Mouse (Mus musculus): ENCODE data around the gene Fxn.
A peak's percentile ranks its signal among the peaks of the same experiment; 100 is the strongest.

The Fxn gene

DNA sequence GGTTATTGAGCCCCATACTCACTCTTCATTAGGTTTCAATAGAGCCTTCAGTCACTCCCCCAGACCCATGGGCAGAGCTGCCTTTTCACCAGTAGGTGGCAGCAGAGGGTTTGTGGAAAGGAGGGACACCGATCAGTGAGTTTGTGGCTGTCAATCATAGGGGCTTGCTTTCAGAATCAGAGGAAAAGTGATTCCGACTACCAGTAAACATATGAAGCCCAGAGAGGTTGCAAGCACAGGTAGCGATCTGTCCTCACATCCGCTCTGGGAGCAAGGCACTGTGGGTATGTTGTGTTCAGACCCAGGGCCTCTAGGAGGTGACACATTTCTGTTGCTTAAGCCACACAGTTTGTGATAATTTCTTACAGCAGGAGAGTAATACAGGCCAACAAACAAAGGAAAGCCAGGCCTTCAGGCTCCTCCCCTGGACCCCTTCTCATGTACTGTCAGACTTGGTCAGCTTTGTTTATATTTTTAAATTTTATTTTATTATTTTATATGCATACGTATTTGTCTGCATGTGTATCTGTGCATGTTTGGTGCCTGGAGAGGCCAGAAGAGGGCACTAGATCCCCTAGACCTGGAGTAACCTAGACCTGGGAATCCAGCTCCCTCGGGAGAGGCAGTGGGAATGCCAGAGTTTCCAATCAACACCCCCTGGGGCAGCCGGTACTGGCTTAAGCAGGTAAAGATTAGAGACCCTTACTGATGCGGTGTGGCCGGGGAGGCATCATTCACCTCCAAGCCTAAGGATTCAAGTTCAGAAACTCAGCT, 20.8 kb upstream of the Fxn start:
- DNase-seq (ENCODE audit: low read depth, low spot score): peak; percentile 86

DNA sequence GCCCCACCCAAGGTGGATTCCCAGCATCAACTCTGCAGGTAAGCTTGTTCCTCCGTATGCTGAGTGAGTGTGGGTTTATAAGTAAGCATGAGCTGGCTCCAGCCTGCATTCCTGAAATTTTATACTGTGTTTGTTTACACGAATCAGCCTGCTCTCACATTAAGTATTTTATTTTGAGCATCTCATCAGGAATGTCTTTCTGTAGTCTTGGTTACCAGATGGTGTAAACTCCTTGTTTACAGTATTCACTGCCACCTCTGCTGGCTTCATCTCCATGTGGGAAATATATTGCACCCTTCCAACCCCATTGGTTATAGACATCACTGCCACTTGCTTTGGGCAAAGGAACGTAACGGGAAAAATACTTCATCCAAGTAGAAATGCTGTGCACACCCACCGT, 13.1 kb upstream of the Fxn start:
- no peak for DNase-seq (ENCODE audit: low read depth, low spot score)

GRCm38 (mm10) chr19:24284187-24284586, 3.8 kb upstream of the Fxn start:
- peak; percentile 81 for DNase-seq (ENCODE audit: low read depth, low spot score)

DNA sequence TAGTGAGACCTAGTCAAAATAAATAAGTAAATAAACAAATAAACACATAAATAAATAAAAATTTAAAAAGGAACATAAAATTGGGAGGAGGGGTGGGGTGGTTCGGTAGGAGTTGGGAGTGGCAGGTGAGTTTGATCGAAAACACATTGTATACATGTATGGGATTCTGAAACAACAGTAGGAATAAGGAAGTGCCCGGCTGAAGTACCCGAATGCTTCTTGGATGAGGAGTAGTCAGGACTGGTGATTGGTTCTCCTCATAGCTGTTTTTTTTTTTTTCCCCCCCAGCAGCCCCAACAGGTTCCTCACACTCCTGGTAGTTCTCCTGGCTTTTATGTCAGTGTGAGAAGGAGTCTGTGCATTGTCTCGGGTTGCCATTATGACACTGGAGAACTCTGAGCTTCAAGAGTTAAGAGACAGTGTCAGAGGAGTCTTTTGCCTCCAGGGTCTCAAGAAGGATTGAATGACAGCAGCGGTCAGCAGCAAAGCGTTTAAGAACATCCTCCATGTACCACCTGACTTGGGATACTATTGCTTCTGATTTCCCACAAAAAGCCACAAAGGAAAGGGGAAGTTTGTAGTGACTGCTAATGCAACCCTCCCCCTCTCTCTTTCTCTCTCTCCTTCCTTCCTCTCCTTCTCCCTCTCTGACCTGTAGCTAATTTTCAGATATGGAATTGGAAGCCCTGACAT, 1.0 kb upstream of the Fxn start:
- no peak for DNase-seq (ENCODE audit: low read depth, low spot score)

DNA sequence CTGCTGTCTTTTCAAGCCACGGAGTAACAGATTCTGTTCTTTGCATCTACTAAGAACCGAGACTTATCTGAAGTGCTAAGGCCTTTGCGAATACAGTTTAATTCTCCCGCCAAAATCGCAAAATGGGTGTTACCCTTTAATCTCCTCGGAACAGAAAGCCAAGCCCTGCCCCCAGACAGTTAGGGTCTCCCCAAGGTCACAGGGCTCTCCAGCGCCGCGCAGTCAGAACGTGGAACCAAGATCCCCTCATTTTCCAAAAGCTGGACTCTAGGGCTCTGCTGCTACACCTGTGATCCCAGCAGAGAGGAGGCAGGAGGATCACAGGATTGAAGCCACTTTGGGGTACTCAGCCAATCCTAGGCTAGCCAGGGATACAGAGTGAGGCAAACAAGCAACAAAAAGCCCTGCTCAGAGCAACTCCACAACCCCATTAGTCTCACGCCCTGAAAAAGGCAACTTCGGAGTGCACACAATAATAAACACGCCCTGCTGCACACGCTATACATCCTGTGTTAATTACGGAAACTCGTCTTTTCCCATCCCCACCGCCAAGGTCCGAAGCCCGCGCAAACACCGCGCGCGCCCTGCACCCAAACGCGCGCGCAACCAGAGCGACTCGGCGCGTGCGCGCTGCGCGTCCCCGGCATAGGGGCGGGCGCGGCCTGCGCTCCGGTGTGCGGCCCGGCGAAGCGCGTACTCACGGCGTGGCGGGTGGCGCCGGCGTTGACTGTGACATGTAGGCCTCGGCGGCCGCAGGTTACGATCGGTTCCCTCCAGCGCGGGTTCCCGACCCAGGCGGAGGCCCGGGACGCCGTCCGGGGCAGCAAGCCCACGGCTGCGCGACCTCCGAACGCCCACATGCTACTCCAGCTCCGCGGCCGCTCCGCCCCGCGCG, 452 bp downstream of the Fxn start:
- DNase-seq (ENCODE audit: low read depth, low spot score): peak; percentile 83

GRCm38 (mm10) chr19:24278859-24279258, 1.5 kb downstream of the Fxn start:
- no peak for DNase-seq (ENCODE audit: low read depth, low spot score)

GRCm38 (mm10) chr19:24274281-24274680, 6.1 kb downstream of the Fxn start:
- DNase-seq (ENCODE audit: low read depth, low spot score): no peak

- DNase-seq (ENCODE audit: low read depth, low spot score): peak; percentile 92
These were observed 8.5 kb downstream of the Fxn start for GRCm38 (mm10) chr19:24271746-24272426.

DNA sequence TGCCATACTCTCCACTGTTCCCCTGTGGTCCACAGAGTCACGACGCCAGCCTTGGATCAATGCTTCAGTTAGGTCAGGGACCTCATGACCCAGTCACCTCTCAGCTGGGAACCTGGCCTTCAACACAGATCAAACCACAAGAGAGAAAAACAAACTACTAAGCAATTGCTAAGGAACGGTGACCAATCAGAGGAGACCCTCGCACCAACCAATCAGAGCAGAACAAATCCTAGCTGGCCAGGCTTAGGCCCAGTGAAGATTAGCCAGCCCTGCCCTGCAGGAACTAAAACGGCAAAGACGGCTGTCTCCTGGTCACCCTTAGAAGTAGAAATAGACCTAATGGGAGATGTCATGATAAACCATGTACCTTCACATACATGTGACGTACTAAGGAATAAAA, 9.1 kb downstream of the Fxn start:
- peak; percentile 43 for DNase-seq (ENCODE audit: low read depth, low spot score)

DNA sequence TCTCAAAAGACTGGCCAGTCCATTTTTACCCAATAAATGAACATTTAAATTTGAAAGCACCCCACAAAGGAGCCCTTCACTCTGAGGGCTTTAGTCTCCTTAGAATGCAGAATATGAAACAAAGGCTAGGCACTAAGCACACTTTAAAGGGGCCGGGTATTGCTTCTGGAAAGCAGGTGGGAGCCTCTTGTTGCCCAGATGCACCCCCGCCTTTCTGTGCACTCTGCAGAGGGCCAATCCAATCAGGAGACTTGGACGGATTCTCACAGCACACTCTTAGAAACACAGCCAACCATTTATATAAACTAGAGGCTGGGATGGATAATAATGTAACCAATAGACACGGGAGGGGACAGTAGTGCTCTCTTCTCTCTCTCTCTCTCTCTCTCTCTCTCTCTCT, 11.9 kb downstream of the Fxn start:
- no peak for DNase-seq (ENCODE audit: low read depth, low spot score)

- DNase-seq (ENCODE audit: low read depth, low spot score): no peak
These were observed 14.2 kb downstream of the Fxn start for GRCm38 (mm10) chr19:24266046-24266830.

DNA sequence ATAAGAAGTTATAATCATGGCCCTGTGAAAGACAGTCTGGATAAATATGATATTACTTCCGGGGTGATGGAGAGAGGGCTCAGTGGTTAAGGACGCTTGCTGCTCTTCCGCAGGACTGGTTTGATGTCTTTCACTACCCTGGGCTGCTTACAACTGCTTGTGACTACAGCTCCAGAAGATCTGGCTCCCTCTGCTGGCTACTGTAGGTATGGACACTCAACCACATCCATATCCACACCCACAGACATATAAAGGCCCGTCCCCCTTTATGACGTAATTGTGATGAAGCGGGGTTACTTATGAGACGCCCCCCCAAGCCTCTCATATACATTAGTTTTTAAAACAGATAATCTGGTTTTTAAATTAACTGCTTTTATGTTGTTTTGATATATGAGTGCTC, 15.4 kb downstream of the Fxn start:
- peak; percentile 95 for DNase-seq (ENCODE audit: low read depth, low spot score)

DNA sequence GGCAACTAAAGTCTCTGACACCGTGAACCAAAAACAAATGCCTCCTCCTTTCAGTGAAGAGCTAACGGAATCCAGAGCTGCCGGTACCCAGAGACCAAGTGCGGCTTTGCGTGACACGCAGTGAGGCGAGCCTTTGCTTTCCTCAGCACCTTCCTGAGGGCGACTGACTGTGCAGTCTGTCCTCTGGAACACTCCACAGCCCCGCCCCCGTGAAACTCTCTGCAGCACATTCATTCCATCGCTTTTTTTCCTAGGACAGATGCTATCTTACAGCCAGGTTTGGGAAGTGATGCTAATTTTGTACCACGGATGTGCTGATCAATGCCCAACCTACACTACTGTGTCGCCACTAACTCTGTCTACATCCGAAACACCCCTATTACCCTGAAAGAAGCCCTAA, 17.7 kb downstream of the Fxn start:
- DNase-seq (ENCODE audit: low read depth, low spot score): no peak

GRCm38 (mm10) chr19:24259390-24260351, 20.7 kb downstream of the Fxn start:
- no peak for DNase-seq (ENCODE audit: low read depth, low spot score)

- no peak for DNase-seq (ENCODE audit: low read depth, low spot score)
These were observed 22.0 kb downstream of the Fxn start for GRCm38 (mm10) chr19:24258368-24258767.

GRCm38 (mm10) chr19:24257962-24258361, 22.4 kb downstream of the Fxn start:
- DNase-seq (ENCODE audit: low read depth, low spot score): no peak

GRCm38 (mm10) chr19:24253657-24254260, 26.6 kb downstream of the Fxn start:
- peak; percentile 60 for DNase-seq (ENCODE audit: low read depth, low spot score)

DNA sequence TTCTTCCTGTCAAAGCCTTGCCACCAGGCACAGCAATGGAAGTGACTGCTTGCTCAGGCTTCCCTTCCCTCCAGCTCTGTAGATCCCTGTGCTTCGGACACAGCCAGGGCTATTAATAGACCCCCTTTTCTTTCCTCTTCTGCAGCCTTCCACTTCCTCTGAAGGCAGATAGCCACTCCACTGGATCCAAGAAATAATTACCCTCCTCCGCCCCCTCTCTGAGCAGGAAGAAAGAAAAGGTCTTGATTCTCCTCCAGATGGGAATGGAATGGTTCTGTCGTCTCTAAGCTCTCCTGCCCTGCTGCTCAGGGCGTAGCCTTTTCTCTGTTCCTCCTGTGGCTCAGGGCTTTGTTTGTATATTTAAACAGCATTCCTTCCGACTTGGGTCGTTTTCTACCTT, 28.5 kb downstream of the Fxn start:
- DNase-seq (ENCODE audit: low read depth, low spot score): peak; percentile 86

GRCm38 (mm10) chr19:24243340-24243739, 37.1 kb downstream of the Fxn start:
- DNase-seq (ENCODE audit: low read depth, low spot score): no peak

Measured in R1 (cell line).